Mouse (Mus musculus) gastrocnemius, adult 2 months (tissue): ENCODE data around the gene Gpsm2. TPM values are rescaled to one million over a fixed set of nuclear protein-coding genes. Genes with fewer than 3 reads are reported as not detected.

Experiments
- DNase-seq: peaks from one replicate; pipeline ENCODE4 v3.0.0; 2022
- H3K27ac ChIP-seq: fragments of 200-600 bp; 2 replicates; pipeline ENCODE4 v1.8.1; 2022; ENCODE audit warnings: mild to moderate bottlenecking
- H3K4me3 ChIP-seq: fragments of 200-600 bp; 2 replicates; pipeline ENCODE4 v1.8.1; 2022; ENCODE audit warnings: mild to moderate bottlenecking, moderate library complexity
- CTCF ChIP-seq: fragments of 200-600 bp; IDR thresholded peaks from 2 replicates; pipeline ENCODE4 v1.8.1; 2022; ENCODE audit warnings: antibody characterized with exemption, mild to moderate bottlenecking, moderate library complexity
- intact Hi-C: fragments of 180-260 bp; cut with DNase I; formaldehyde crosslinking; loops from one replicate; pipeline ENCODE4 v1.15.1; 2025
- total RNA-seq, 2 experiments: library from RNA; stranded (reverse); gene quantifications; 2 replicates each; pipeline ENCODE4 v1.2.3; 2021

The Gpsm2 gene
- total RNA-seq, 2 experiments from 2014 or later: 0.86 to 1.1 TPM

DNA sequence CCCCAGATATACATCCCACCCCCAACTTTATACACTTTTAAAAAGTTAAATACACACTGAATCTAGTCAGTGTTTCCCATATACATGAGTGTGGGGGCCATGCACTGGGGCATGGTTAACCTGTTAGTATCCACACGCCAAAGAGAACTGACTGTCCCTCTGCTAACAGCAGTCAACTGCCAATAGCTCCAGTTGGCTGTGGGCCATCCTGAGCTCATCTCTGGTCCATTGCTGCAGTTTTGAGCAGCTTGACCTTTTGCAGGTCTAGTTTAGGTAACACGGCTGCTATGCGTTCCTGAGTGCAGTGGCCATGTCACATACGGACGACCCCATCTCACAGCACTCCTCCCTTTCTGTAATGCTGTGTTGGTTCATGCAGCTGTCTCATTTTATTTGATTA lies 87.3 kb downstream of the Gpsm2 start:
- intact Hi-C loops: no loop called here
- Histone ChIP-seq H3K27ac (no peak overlapping the region), H3K4me3 (no peak overlapping the region)
- DNase-seq: peak; percentile 31
- TF ChIP-seq CTCF: no peak

Other genes with a start within 250 kb of the Gpsm2 start
- not detected for gene 1700013F07Rik, start 188.2 kb downstream of the Gpsm2 start, total RNA-seq
- not detected for gene 5330417C22Rik, start 185.8 kb downstream of the Gpsm2 start, total RNA-seq
- gene Tmem167b, start 159.8 kb downstream of the Gpsm2 start, total RNA-seq: 10 to 100 TPM; 12.1 to 16.1 TPM
- 10 to 100 TPM; 19.7 to 20.0 TPM for gene Taf13, start 150.6 kb downstream of the Gpsm2 start, total RNA-seq
- gene Wdr47, start 131.0 kb downstream of the Gpsm2 start, total RNA-seq: 1 to 10 TPM; 4.9 to 6.3 TPM
- 10 to 100 TPM; 34.6 to 37.2 TPM for gene Clcc1, start 68.4 kb downstream of the Gpsm2 start, total RNA-seq
- gene Aknad1, start 17.3 kb upstream of the Gpsm2 start, total RNA-seq: under 1 TPM; 0.06 to 0.08 TPM
- 10 to 100 TPM; 30.5 to 40.4 TPM for gene Stxbp3, start 118.2 kb upstream of the Gpsm2 start, total RNA-seq
- under 1 TPM in 1 of 2 experiments, not detected in 1; 0.06 TPM for gene Fndc7, start 167.7 kb upstream of the Gpsm2 start, total RNA-seq
- 10 to 100 TPM; 17.6 to 18.7 TPM for gene Prpf38b, start 189.4 kb upstream of the Gpsm2 start, total RNA-seq
- not detected for gene Henmt1, start 217.6 kb upstream of the Gpsm2 start, total RNA-seq
- not detected for gene Gm9857, start 218.1 kb upstream of the Gpsm2 start, total RNA-seq